Mouse (Mus musculus): ENCODE results near the gene Zbtb8a. TPM values are rescaled to one million over a fixed set of nuclear protein-coding genes. Genes with fewer than 3 reads are reported as not detected.
A peak's percentile ranks its signal among the peaks of the same experiment; 100 is the strongest.

The Zbtb8a gene
- polyA plus RNA-seq, 1 experiment from 2014 or later: 2.2 TPM

DNA sequence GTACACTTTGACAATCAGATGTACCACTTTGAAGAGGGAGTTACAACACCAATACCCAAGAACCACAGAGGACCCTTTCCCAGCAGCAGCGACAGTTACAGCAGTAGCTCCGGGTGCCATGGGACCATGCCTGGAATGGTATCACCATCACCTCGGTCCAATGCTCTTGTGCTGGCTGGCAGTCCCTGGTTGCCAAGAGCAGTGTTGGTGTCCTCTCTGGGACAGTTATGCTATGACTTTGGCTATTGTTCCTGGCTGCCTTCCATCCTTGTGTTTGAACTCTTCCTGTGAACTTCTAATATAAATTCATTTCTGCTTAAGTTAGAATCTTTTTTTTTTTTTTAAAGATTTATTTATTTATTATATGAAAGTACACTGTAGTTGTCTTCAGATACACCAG is 5.7 kb upstream of the Zbtb8a start:
- Histone ChIP-seq H3K27ac (ENCODE audit: low read length) (no peak overlapping the region), H3K9me3 (replicated peaks; ENCODE audit: control insufficient read depth, low read length) (no peaks in the 10 kb centered on the region), H3K4me2 (ENCODE audit: low read depth, low read length) (no peak overlapping the region), H3K4me3 (ENCODE audit: low read depth, low read length) (no peak overlapping the region), H3K9ac (ENCODE audit: low read depth, low read length) (no peak overlapping the region), H3K27me3 (ENCODE audit: control insufficient read depth, insufficient read depth, low read depth, low read length) (peaks cover 3% of the 10 kb centered on the region), H3K4me1 (ENCODE audit: control insufficient read depth, low read depth, low read length) (peaks cover 17% of the 10 kb centered on the region), H3K36me3 (ENCODE audit: control insufficient read depth, insufficient read depth) (no peaks in the 10 kb centered on the region)
- WGBS (ENCODE audit: insufficient replicate concordance): 84% methylated on average over 3 of the region's 3 CpGs
- no peak for ATAC-seq (ENCODE audit: low read depth)

DNA sequence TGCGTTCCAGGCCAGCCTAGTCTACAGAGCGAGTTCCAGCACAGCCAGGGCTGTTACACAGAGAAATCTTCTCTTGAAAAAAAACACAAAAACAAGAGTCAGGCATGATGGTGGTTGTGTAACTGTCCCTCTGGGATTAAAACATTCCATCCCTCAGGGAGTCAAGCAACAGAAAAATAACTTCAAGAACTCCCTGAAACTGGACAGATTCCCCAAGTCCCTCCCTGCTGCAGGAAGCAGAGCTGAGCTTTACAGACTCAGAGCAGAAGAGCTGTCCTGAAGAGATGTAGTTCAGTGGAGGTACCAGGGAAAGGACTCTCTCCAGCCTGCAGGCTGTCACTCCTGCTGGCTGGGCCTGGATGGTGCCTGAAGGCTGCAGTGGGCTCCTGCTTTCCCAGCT is 4.6 kb upstream of the Zbtb8a start:
- 87% methylated on average over 2 of the region's 2 CpGs for WGBS (ENCODE audit: insufficient replicate concordance)
- peaks cover 23% of the 10 kb centered on the region for H3K4me1 ChIP-seq (ENCODE audit: control insufficient read depth, low read depth, low read length)
- no peak overlapping the region for H3K4me3 ChIP-seq (ENCODE audit: low read depth, low read length)
- ATAC-seq (ENCODE audit: low read depth): no peak
- no peak overlapping the region for H3K4me2 ChIP-seq (ENCODE audit: low read depth, low read length)
- H3K9ac ChIP-seq (ENCODE audit: low read depth, low read length): no peak overlapping the region
- H3K27ac ChIP-seq (ENCODE audit: low read length): no peak overlapping the region
- peaks cover 6% of the 10 kb centered on the region for H3K27me3 ChIP-seq (ENCODE audit: control insufficient read depth, insufficient read depth, low read depth, low read length)
- H3K9me3 ChIP-seq (replicated peaks; ENCODE audit: control insufficient read depth, low read length): no peaks in the 10 kb centered on the region
- no peaks in the 10 kb centered on the region for H3K36me3 ChIP-seq (ENCODE audit: control insufficient read depth, insufficient read depth)

DNA sequence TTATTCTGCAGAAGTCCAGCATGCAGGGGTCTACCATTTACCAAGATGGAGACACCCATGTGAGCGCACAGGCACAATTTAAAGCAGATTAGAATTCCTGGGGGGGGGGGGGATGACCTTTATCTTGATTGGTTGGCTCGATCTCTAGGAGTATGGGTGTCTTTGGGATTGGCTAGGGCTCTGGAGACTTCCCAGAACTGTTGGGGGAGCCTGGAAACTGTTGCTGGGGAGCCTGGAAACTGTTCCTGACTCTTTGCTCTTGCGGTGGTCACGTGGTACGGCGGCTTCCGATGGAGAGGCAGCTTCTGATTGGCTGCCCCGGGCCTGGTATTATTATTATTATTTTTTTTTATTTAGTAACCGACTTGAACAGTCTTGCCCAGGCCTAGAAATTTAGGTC is 4.1 kb upstream of the Zbtb8a start:
- Histone ChIP-seq H3K27ac (ENCODE audit: low read length) (no peak overlapping the region), H3K4me2 (ENCODE audit: low read depth, low read length) (no peak overlapping the region), H3K27me3 (ENCODE audit: control insufficient read depth, insufficient read depth, low read depth, low read length) (peaks cover 6% of the 10 kb centered on the region), H3K9me3 (replicated peaks; ENCODE audit: control insufficient read depth, low read length) (no peaks in the 10 kb centered on the region), H3K4me1 (ENCODE audit: control insufficient read depth, low read depth, low read length) (peaks cover 22% of the 10 kb centered on the region), H3K9ac (ENCODE audit: low read depth, low read length) (no peak overlapping the region), H3K36me3 (ENCODE audit: control insufficient read depth, insufficient read depth) (no peaks in the 10 kb centered on the region), H3K4me3 (ENCODE audit: low read depth, low read length) (no peak overlapping the region)
- WGBS (ENCODE audit: insufficient replicate concordance): 72% methylated on average over 9 of the region's 9 CpGs
- no peak for ATAC-seq (ENCODE audit: low read depth)

DNA sequence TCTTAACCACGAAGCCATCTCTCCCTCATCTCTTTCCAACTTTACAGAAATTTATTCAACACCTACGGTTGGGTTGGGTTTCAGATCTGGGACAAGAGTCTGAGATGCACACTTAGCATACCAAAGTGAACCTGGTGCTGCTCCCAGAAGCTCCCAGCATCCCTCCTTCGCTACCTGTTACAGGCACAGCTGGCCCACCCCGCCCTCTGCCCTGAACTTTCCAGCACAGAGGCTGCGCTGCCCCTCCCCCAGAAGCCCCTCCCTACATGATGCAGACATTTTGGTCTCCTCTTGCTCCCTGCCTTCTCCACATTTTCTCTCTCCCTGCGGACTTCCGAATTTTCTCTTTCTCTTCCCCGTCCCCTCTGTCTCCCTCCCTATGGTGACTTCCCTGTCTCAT is 3.2 kb upstream of the Zbtb8a start:
- Histone ChIP-seq H3K4me2 (ENCODE audit: low read depth, low read length) (no peak overlapping the region), H3K27me3 (ENCODE audit: control insufficient read depth, insufficient read depth, low read depth, low read length) (peaks cover 6% of the 10 kb centered on the region), H3K36me3 (ENCODE audit: control insufficient read depth, insufficient read depth) (no peaks in the 10 kb centered on the region), H3K9ac (ENCODE audit: low read depth, low read length) (no peak overlapping the region), H3K4me3 (ENCODE audit: low read depth, low read length) (no peak overlapping the region), H3K27ac (ENCODE audit: low read length) (no peak overlapping the region), H3K4me1 (ENCODE audit: control insufficient read depth, low read depth, low read length) (peaks cover 15% of the 10 kb centered on the region), H3K9me3 (replicated peaks; ENCODE audit: control insufficient read depth, low read length) (no peaks in the 10 kb centered on the region)
- WGBS (ENCODE audit: insufficient replicate concordance): 72% methylated on average over 8 of the region's 8 CpGs
- ATAC-seq (ENCODE audit: low read depth): no peak

DNA sequence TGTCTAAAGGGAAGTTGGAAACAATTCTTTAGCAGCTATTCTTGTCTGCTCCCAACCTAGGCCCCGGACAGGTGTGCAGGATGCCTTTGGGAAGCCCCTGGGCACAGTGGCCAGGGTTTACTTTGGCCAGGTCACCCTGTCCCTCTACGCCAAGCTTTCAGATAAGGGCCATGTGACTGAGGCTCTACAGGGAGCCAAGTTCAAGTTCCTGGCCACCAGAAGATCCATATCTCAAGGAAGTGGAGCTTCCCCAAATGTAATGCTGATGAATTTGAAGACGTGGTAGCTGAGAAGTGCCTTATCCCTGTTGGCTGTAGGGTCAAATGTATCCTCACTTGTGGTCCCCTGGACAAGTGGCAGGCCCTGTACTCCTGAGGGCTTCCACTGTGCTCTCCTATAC is 1.9 kb upstream of the Zbtb8a start:
- 44% methylated on average over 3 of the region's 3 CpGs for WGBS (ENCODE audit: insufficient replicate concordance)
- Histone ChIP-seq H3K9me3 (replicated peaks; ENCODE audit: control insufficient read depth, low read length) (no peaks in the 10 kb centered on the region), H3K4me1 (ENCODE audit: control insufficient read depth, low read depth, low read length) (peaks cover 15% of the 10 kb centered on the region), H3K27ac (ENCODE audit: low read length) (no peak overlapping the region), H3K9ac (ENCODE audit: low read depth, low read length) (no peak overlapping the region), H3K27me3 (ENCODE audit: control insufficient read depth, insufficient read depth, low read depth, low read length) (peaks cover 6% of the 10 kb centered on the region), H3K4me3 (ENCODE audit: low read depth, low read length) (no peak overlapping the region), H3K36me3 (ENCODE audit: control insufficient read depth, insufficient read depth) (no peaks in the 10 kb centered on the region), H3K4me2 (ENCODE audit: low read depth, low read length) (no peak overlapping the region)
- no peak for ATAC-seq (ENCODE audit: low read depth)

DNA sequence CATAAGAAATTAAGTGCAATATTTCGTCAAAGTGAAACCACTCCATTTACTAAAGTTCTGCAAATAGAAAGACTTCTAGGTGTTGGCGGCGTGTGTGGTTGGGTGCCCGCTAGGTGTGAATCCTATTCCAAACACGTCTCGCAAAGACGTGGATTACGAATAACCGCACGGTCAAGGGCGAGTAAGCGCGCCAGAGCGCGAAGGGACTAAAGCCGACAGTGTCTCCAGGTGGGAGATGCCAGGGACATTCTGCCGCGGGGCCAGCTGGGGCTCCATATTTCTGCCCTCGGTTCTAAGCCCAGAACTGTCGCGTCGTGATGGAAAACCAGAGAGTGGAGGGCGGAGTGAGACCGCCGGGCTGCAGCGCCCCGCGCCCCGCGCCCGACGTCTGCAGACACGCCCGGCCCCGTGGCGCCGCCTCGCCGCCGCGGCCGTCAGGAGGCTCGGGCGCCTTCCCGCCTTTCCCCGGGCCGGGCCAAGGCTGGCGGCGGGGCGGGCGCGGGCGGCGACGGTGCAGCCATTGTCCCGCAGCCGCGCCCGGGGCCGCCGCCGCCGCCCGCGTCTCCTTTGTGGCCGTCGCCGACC is 863 bp downstream of the Zbtb8a start:
- H3K9ac ChIP-seq (ENCODE audit: low read depth, low read length): peak overlapping the region; percentile 80
- ATAC-seq (ENCODE audit: low read depth): peak; percentile 78
- peaks cover 6% of the 10 kb centered on the region for H3K27me3 ChIP-seq (ENCODE audit: control insufficient read depth, insufficient read depth, low read depth, low read length)
- peak overlapping the region; percentile 77 for H3K4me3 ChIP-seq (ENCODE audit: low read depth, low read length)
- peaks cover 21% of the 10 kb centered on the region for H3K4me1 ChIP-seq (ENCODE audit: control insufficient read depth, low read depth, low read length)
- no peaks in the 10 kb centered on the region for H3K36me3 ChIP-seq (ENCODE audit: control insufficient read depth, insufficient read depth)
- peak overlapping the region; percentile 96 for H3K4me2 ChIP-seq (ENCODE audit: low read depth, low read length)
- peak overlapping the region; percentile 48 for H3K27ac ChIP-seq (ENCODE audit: low read length)
- no peaks in the 10 kb centered on the region for H3K9me3 ChIP-seq (replicated peaks; ENCODE audit: control insufficient read depth, low read length)
- under 1% methylated on average over 53 of the region's 68 CpGs for WGBS (ENCODE audit: insufficient replicate concordance)

DNA sequence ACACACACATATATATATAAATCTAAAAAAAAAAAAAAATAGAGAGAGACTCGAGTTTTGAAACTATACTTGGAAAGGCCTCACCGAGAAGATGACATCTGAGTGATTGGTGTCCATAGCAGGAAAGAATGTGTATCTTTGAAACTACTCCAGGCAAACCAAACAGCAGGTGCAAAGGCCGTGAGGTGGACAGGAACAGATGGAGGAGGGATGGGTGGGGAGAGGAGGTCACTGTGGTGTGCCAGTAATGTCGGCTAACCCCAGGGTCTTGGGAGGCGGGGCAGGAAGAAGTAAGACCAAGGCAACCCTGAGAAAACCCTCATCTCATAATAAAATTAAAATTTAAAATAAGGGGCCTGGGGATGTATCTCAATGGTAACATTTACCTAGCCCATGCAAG is 2.1 kb downstream of the Zbtb8a start:
- WGBS (ENCODE audit: insufficient replicate concordance): 65% methylated on average over 5 of the region's 5 CpGs
- Histone ChIP-seq H3K27me3 (ENCODE audit: control insufficient read depth, insufficient read depth, low read depth, low read length) (peaks cover 6% of the 10 kb centered on the region), H3K4me2 (ENCODE audit: low read depth, low read length) (no peak overlapping the region), H3K4me1 (ENCODE audit: control insufficient read depth, low read depth, low read length) (peaks cover 21% of the 10 kb centered on the region), H3K4me3 (ENCODE audit: low read depth, low read length) (no peak overlapping the region), H3K27ac (ENCODE audit: low read length) (no peak overlapping the region), H3K36me3 (ENCODE audit: control insufficient read depth, insufficient read depth) (no peaks in the 10 kb centered on the region), H3K9me3 (replicated peaks; ENCODE audit: control insufficient read depth, low read length) (no peaks in the 10 kb centered on the region), H3K9ac (ENCODE audit: low read depth, low read length) (no peak overlapping the region)
- no peak for ATAC-seq (ENCODE audit: low read depth)

DNA sequence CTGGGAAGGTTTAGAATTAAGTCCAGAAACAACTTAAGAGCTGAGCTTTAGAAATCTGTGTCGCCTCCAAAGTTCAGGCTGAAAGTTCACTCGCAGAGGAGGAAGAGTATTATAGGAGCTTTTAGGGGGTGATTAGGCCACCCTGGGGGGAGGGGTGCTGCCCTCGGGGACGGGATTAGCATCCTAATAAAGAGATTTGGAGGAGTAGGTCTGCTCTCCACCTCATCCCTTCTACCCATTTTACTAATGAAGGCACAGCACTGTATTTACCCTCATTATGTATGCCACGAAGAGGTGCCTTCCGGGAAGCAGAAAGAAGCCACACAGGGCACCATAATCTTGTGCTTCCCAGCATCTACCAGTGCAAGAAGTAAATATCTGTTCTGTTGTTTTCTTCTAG is 2.9 kb downstream of the Zbtb8a start:
- Histone ChIP-seq H3K4me3 (ENCODE audit: low read depth, low read length) (no peak overlapping the region), H3K4me1 (ENCODE audit: control insufficient read depth, low read depth, low read length) (peaks cover 21% of the 10 kb centered on the region), H3K9ac (ENCODE audit: low read depth, low read length) (no peak overlapping the region), H3K27ac (ENCODE audit: low read length) (no peak overlapping the region), H3K27me3 (ENCODE audit: control insufficient read depth, insufficient read depth, low read depth, low read length) (peaks cover 6% of the 10 kb centered on the region), H3K4me2 (ENCODE audit: low read depth, low read length) (no peak overlapping the region), H3K36me3 (ENCODE audit: control insufficient read depth, insufficient read depth) (no peaks in the 10 kb centered on the region), H3K9me3 (replicated peaks; ENCODE audit: control insufficient read depth, low read length) (no peaks in the 10 kb centered on the region)
- 52% methylated on average over 6 of the region's 6 CpGs for WGBS (ENCODE audit: insufficient replicate concordance)
- no peak for ATAC-seq (ENCODE audit: low read depth)

DNA sequence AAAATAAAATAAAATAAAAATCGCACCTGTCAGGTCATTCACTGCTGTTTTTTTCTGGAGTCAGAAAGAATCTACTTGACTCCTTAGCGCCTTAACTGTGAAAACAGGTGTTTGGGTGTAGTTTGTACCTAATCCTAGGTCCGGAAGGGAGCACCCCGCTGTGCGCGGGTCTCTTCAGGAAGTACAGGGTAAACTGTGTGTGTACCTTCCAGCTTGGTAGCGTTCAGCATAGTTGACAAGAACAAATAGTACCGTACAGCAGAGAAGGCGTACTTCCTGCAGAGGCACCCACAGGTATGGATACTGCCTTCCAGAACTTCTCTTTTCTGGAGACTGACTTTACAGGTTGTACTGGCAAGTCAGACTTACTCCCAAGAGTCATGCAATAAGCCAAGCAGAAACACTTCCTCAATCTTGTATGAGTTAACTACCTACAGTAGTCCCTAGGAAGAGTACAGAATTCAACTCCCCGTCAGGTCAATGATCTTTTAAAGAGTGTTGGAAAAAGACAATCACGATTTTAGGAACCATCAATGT is 3.6 kb downstream of the Zbtb8a start:
- no peak overlapping the region for H3K27ac ChIP-seq (ENCODE audit: low read length)

More for the DNA sequence above, 3.6 kb downstream of the Zbtb8a start:
- Histone ChIP-seq H3K27me3 (ENCODE audit: control insufficient read depth, insufficient read depth, low read depth, low read length) (peaks cover 6% of the 10 kb centered on the region), H3K9me3 (replicated peaks; ENCODE audit: control insufficient read depth, low read length) (no peaks in the 10 kb centered on the region), H3K4me2 (ENCODE audit: low read depth, low read length) (no peak overlapping the region), H3K9ac (ENCODE audit: low read depth, low read length) (no peak overlapping the region), H3K36me3 (ENCODE audit: control insufficient read depth, insufficient read depth) (no peaks in the 10 kb centered on the region), H3K4me3 (ENCODE audit: low read depth, low read length) (no peak overlapping the region), H3K4me1 (ENCODE audit: control insufficient read depth, low read depth, low read length) (peaks cover 21% of the 10 kb centered on the region)
- WGBS (ENCODE audit: insufficient replicate concordance): 46% methylated on average over 11 of the region's 11 CpGs
- ATAC-seq (ENCODE audit: low read depth): no peak

Data from liver, embryonic 16.5 days (tissue).